Mouse (Mus musculus) E14TG2a.4 (cell line): ENCODE data around the gene Pcdh19.

Experiments used
- H3K27me3 ChIP-seq: 2 replicates; pipeline ENCODE4 v1.6.1; 2014; ENCODE audit warnings: low read length, control low read depth; ENCODE audit not compliant: insufficient read depth
- H3K36me3 ChIP-seq: 2 replicates; pipeline ENCODE4 v1.6.1; 2014; ENCODE audit warnings: low read length, control low read depth; ENCODE audit not compliant: insufficient read depth
- H3K4me1 ChIP-seq: replicated peaks from 2 replicates; pipeline ENCODE4 v1.6.1; 2014; ENCODE audit warnings: low read depth, low read length, control low read depth
- H3K4me3 ChIP-seq: replicated peaks from 2 replicates; pipeline ENCODE4 v1.5.1; 2014; ENCODE audit warnings: mild to moderate bottlenecking, low read length
- H3K9me3 ChIP-seq: 2 replicates; pipeline ENCODE4 v1.6.1; 2014; ENCODE audit warnings: low read length, control low read depth
- CTCF ChIP-seq: conservative IDR thresholded peaks from 2 replicates; pipeline ENCODE4 v1.5.1; 2014; ENCODE audit warnings: low read length
- NANOG ChIP-seq: IDR thresholded peaks from 2 replicates; pipeline ENCODE4 v1.6.1; 2014; ENCODE audit warnings: borderline replicate concordance, low read length, mixed read lengths
- POU5F1 ChIP-seq: IDR thresholded peaks from 2 replicates; pipeline ENCODE4 v1.6.1; 2014; ENCODE audit warnings: low read length, borderline replicate concordance

The Pcdh19 gene

DNA sequence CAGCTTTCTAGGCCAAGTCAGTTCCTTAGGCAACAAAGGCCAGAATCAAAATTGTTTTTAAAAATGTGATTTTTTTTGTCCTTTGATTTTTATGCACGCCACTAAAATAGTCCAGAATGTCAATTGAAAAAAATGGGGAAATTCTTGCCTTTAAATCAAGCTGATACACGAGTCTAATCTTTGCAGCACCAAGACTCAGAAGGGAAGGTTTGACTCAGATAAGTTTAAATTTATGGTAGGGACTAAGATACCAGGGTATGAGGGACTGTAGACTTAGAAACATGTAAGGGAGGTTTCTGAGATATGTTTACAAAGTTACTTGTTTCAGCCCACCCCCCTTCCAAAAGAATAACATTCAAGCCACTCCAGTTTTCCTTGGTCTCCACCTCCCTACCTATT lies 3.6 kb upstream of the Pcdh19 start:
- no peak for TF ChIP-seq POU5F1
- no peak for TF ChIP-seq NANOG
- no peak for TF ChIP-seq CTCF
- H3K27me3 ChIP-seq: peaks cover 26% of the 10 kb centered on the region
- H3K4me1 ChIP-seq: no peaks in the 10 kb centered on the region

DNA sequence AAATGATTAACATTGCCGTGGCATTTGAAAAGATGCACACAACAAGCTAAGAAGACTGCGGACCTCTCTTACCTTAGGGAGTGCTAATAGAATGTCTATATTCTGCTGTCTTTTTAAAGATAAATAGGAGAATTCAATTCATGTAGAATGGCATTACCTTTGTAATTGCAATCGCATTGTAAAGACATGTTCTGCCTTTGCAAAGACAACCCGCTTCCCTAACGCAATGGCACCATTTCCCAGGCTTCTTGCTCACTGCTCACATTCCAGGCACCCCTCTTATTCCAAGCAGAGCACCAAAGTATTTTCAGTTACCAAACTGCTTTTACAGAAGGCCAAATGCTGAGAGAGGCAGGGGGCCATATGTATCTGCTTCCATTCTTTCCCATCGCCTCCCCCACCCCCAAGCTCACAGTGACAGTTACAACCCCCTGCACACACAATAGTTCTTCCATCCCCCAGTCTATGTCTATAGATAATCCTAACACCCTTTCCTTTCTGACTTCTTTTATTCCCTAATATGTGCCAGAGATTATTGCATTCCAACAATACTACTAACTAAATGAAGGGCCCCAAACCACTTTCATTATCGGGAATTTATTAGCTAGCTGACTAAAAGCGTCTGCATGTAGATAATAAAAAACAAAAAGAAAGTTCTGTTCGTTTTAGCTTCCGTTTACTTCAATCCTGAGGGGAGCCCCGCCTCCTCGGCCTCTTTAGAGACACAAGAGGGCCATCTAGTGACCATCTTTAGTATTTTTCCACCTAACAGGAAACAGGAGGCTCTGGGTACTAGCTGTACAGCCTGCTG lies 3.0 kb upstream of the Pcdh19 start:
- Histone ChIP-seq H3K36me3 (no peaks in the 10 kb centered on the region), H3K9me3 (no peaks in the 10 kb centered on the region), H3K4me3 (no peak overlapping the region), H3K4me1 (0 out of 2 replicates have a peak, but pooled peaks cover under 1% of the 10 kb centered on the region), H3K27me3 (peaks cover 29% of the 10 kb centered on the region)
- TF ChIP-seq NANOG (no peak), POU5F1 (no peak), CTCF (peak; percentile 22; the same call in 1 of the 2 replicates)

More for the DNA sequence above, 3.6 kb upstream of the Pcdh19 start:
- H3K36me3 ChIP-seq: no peaks in the 10 kb centered on the region
- no peaks in the 10 kb centered on the region for H3K9me3 ChIP-seq
- H3K4me3 ChIP-seq: no peak overlapping the region

DNA sequence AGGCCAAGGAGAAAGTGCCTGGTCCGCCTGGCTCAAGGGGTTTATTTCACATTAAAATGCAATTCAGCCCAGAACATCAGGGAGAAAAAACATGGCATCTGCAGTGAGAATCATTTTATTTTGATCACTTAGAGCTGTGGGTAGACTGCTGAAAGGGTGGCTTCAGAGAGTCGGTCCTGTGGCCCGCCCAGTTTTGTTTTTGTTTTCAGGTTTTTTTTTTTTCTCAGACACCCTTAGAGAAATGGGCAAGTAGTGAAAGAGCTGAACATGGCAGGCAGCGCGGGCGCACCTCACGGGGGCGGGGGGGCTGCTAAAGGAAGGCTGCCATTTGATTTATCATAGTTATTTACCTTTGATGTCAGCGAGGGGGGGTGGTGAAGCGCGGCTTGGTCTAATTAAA lies 2.0 kb upstream of the Pcdh19 start:
- Histone ChIP-seq H3K36me3 (no peaks in the 10 kb centered on the region), H3K4me1 (0 out of 2 replicates have a peak, but pooled peaks cover 5% of the 10 kb centered on the region), H3K9me3 (no peaks in the 10 kb centered on the region), H3K4me3 (no peak overlapping the region), H3K27me3 (peaks cover 39% of the 10 kb centered on the region)
- TF ChIP-seq POU5F1: no peak
- TF ChIP-seq NANOG: no peak
- TF ChIP-seq CTCF: no peak

DNA sequence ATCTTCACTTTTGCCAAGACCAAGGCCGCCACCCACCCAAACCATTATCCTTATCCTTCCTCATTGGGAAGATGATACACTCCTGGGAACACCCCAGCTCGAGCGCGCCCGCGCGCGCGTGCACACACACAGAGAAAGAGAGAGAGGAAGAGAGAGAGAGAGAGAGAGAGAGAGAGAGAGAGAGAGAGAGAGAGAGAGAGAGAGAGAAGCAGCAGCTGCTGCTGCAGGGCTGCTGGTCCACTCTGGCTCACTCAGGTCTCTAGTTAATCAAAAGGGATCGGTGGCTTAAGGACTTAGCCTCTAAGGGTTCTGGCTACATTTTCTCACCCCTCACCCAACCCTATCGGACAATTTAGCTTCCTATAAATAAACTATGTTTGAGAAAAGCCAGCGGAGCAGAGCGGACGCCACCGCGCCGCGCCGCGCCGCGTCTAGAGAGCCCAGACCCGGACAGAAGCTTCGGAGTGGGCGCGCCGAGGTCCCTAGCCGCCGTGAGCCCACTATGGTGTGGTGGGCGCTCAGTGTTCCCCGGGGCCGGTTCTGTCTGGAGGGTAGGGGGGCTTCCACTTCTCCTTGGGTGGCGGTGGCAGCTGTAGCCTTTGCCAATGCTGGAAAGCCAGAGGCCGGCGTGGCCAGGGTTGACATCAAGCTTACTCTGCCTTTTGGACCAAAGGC lies 926 bp upstream of the Pcdh19 start:
- Histone ChIP-seq H3K4me1 (0 out of 2 replicates have a peak, but pooled peaks cover 5% of the 10 kb centered on the region), H3K9me3 (no peaks in the 10 kb centered on the region), H3K36me3 (no peaks in the 10 kb centered on the region), H3K4me3 (peak overlapping the region; percentile 50), H3K27me3 (peaks cover 50% of the 10 kb centered on the region)
- TF ChIP-seq NANOG: no peak
- TF ChIP-seq CTCF: no peak
- TF ChIP-seq POU5F1: no peak

DNA sequence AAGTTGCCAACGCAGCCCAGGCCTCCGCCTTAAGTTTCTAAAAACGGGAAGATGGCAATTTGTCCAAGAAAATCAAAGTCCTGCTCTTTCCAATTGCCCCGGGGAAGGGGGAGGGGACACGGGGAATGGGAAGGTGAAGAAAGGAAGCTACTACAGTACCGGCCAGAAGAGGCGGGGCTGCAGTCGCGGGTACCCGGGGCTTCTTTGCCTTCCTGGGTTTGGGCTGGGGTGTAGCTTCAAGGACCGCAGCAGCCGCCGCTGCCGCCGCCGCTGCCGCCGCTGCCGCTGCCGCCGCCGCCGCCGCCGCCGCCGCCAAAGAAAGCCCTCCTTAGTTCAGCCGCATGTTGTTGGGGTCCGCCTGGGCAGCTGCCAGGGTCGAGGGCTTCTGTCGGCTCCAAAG lies 631 bp downstream of the Pcdh19 start:
- Histone ChIP-seq H3K9me3 (no peaks in the 10 kb centered on the region), H3K27me3 (peaks cover 54% of the 10 kb centered on the region), H3K36me3 (no peaks in the 10 kb centered on the region), H3K4me3 (peak overlapping the region; percentile 81), H3K4me1 (0 out of 2 replicates have a peak, but pooled peaks cover 5% of the 10 kb centered on the region)
- TF ChIP-seq CTCF (no peak), NANOG (no peak)

DNA sequence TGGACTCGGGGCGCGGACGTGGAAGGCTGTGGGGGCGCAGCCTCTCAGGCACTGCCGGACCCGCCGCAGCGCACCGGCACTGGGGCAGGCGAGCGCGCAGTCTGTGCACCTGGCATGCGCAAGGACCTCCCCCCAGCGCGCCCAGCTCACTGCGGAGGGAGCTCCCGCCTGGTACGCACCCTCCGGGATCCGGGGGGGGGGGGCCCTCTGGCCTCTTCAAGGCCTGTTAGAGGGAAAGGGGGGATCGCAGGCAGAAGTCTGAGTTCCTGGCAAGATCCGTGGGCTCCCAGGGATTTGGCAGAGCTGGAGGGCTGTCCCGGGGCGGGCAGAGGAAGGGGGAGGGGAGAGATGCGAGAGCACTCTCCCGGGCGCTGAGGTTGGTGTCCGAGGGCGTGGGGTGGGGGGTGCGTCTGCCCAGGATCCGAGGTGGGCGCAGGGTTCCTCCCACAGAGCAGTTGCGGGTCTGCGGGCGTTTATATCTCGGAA lies 1.1 kb downstream of the Pcdh19 start:
- TF ChIP-seq POU5F1 (no peak), CTCF (no peak), NANOG (no peak)
- Histone ChIP-seq H3K36me3 (no peaks in the 10 kb centered on the region), H3K27me3 (peaks cover 57% of the 10 kb centered on the region), H3K9me3 (no peaks in the 10 kb centered on the region), H3K4me1 (0 out of 2 replicates have a peak, but pooled peaks cover 5% of the 10 kb centered on the region), H3K4me3 (peak overlapping the region; percentile 81)

DNA sequence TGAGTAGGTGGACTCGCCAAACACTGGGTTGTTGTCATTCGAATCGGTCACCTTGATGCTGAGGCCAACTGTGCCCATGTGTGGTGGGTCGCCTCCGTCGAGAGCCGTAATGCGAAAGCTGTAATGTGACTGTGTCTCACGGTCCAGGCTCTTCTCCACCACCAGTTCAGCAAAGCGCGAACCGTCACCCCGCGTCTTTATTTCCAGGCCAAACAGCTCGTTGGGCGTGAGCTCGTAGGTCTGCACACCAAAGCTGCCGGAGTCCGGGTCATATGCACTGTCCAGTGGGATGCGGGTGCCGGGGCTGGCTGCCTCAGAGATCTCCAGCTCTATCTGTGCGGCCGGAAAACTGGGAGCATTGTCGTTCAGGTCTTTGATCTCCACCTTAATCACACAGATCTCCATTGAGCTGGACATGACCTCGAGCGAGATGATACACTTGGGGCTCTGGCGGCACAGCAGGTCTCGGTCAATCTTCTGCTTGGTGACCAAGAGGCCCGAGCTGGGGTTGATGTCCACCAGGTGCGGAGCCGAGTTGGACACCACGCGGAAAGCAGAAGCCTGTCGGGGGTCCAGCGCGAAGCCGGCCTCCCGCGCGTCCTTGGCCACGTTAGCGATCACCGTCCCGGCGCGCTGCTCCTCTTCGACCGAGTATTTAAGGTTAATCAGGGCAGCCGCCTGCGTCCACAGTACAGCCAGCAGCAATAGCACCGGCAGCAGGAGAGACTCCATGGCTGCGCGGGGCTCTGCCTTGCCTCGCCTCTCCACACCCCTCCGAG lies 2.1 kb downstream of the Pcdh19 start:
- peaks cover 8% of the 10 kb centered on the region; the same call in 1 of the 2 replicates for H3K4me1 ChIP-seq
- H3K36me3 ChIP-seq: no peaks in the 10 kb centered on the region
- peak overlapping the region; percentile 81 for H3K4me3 ChIP-seq
- H3K27me3 ChIP-seq: peaks cover 62% of the 10 kb centered on the region
- H3K9me3 ChIP-seq: no peaks in the 10 kb centered on the region
- no peak for TF ChIP-seq POU5F1
- no peak for TF ChIP-seq NANOG
- no peak for TF ChIP-seq CTCF

DNA sequence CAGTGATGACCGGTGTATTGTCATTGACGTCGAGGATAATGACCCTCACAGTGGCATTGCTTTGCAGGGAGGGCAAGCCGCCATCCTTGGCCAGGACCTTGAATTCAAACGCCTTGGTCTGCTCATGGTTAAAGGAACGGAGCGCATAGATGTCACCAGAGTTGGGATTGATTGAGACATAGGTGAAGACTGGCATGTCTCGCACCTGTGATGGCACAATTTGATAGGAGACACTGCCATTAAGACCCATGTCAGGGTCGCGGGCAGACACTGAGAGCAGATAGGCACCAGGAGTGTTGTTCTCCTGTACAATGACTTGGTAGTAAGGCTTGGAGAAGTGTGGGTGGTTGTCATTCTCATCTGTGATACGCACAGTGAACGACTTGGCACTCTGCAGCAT lies 3.2 kb downstream of the Pcdh19 start:
- H3K27me3 ChIP-seq: peaks cover 64% of the 10 kb centered on the region
- no peaks in the 10 kb centered on the region for H3K36me3 ChIP-seq
- H3K9me3 ChIP-seq: no peaks in the 10 kb centered on the region
- H3K4me1 ChIP-seq: peaks cover 13% of the 10 kb centered on the region; the same call in 1 of the 2 replicates
- H3K4me3 ChIP-seq: no peak overlapping the region
- TF ChIP-seq NANOG: no peak
- no peak for TF ChIP-seq CTCF
- TF ChIP-seq POU5F1: no peak
